Mouse (Mus musculus) heart, embryonic 12.5 days (tissue): ENCODE measurements around the gene Scgb3a1. TPM values are rescaled to one million over a fixed set of nuclear protein-coding genes. Genes with fewer than 3 reads are reported as not detected.

Experiments
- ATAC-seq: fragments of 200-750 bp; cut with Nextera tagmentation; 2 replicates; pipeline ENCODE4 v1.8.0; 2017; ENCODE audit warnings: moderate TSS enrichment, moderate library complexity; ENCODE audit not compliant: insufficient number of reproducible peaks, low FRiP score
- H3K27ac ChIP-seq: fragments of 300-500 bp; sonication (generic); 2 replicates; pipeline ENCODE4 v1.5.1; 2016; ENCODE audit warnings: mild to moderate bottlenecking, moderate library complexity; ENCODE audit not compliant: poor library complexity, severe bottlenecking
- H3K27me3 ChIP-seq: fragments of 300-500 bp; sonication (generic); replicated peaks from 2 replicates; pipeline ENCODE4 v1.6.1; 2016; ENCODE audit warnings: mild to moderate bottlenecking, moderate library complexity
- H3K36me3 ChIP-seq: fragments of 300-500 bp; sonication (generic); 2 replicates; pipeline ENCODE4 v1.6.1; 2016; ENCODE audit warnings: mild to moderate bottlenecking, moderate library complexity
- H3K4me1 ChIP-seq: fragments of 300-500 bp; sonication (generic); replicated peaks from 2 replicates; pipeline ENCODE4 v1.6.1; 2016; ENCODE audit warnings: mild to moderate bottlenecking
- H3K4me2 ChIP-seq: fragments of 300-500 bp; sonication (generic); 2 replicates; pipeline ENCODE4 v1.6.1; 2016; ENCODE audit warnings: mild to moderate bottlenecking, moderate library complexity
- H3K4me3 ChIP-seq: fragments of 300-500 bp; sonication (generic); 2 replicates; pipeline ENCODE4 v1.5.1; 2016; ENCODE audit warnings: mild to moderate bottlenecking
- H3K9ac ChIP-seq: fragments of 300-500 bp; sonication (generic); 2 replicates; pipeline ENCODE4 v1.6.1; 2016; ENCODE audit warnings: mild to moderate bottlenecking, moderate library complexity
- H3K9me3 ChIP-seq: fragments of 300-500 bp; sonication (generic); replicated peaks from 2 replicates; pipeline ENCODE4 v1.6.1; 2016; ENCODE audit warnings: mild to moderate bottlenecking, moderate library complexity
- WGBS: fragments of 180-500 bp; shearing (Covaris S2); methylation state at CpG from one replicate; pipeline ENCODE4 v1.1.7; 2016; 5-methylcytosine and 5-hydroxymethylcytosine counted together
- polyA plus RNA-seq: library from polyadenylated mRNA; unstranded; fragments of >200 nt; fragmentation: Nextera tagmentation; extraction: Ambion mirVana; gene quantifications from 2 replicates; pipeline ENCODE4 v1.2.1, GENCODE M21; 2016

Scgb3a1 gene
- 0.40 TPM in 1 of 2 replicates, not detected in the other for polyA plus RNA-seq

GRCm38 (mm10) chr11:49663310-49663709 is at the start of gene Scgb3a1:
Gene Scgb3a1 (plus strand): TSS chr11:49663610.
- H3K27ac ChIP-seq = no peak within 1 kb of the TSS
- peaks cover 5% of the 10 kb centered on the region for H3K36me3 ChIP-seq
- no peak for ATAC-seq
- no peak within 1 kb of the TSS for H3K4me2 ChIP-seq
- H3K4me1 ChIP-seq = peaks cover 22% of the 10 kb centered on the region
- no peaks in the 10 kb centered on the region for H3K27me3 ChIP-seq
- H3K9ac ChIP-seq = no peak within 1 kb of the TSS
- no peak within 1 kb of the TSS for H3K4me3 ChIP-seq
- no peaks in the 10 kb centered on the region for H3K9me3 ChIP-seq
- 70% methylated on average over 5 of the region's 5 CpGs for WGBS

DNA sequence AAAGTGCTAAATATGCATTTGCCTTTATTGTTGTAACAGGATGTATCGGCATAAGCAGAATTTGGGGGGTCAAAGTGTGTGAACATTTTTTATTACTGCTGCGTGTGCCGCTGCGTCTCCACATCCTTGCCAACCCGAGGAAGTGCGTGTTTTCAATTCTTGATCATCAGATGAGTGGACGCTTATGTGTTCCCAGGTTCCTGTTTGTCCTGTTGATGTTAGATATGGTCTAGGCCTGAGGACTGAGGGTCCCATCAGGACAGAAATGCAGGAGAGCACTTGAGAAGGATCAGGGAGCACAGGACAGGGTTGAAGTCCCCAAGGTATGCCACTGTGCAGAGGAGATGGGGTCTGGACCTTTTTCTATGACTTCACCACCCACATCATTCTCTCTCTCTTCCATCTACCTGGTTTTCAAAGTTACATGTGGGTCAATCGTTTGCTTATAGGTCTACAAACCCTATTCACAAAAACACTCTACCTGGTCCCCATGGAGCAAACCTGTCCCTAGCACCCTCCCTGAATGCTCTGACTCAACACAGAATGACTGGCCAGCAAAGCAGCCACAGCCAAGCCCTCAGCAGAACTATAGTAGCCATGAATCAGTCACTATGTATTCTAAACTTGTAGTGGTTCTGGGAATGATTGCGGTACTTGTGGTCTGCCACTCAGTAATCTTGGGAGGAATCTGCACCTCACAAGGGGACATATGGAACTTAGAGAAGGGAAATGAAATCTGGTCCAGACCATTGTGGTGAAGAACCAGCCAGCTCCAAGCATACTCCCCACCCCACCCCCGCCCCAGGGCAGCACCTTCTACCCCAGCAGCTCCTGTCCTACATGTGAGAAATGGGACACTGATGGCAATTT is 47.3 kb upstream of the Scgb3a1 start:
- H3K4me2 ChIP-seq = no peak overlapping the region
- no peak for ATAC-seq
- H3K9me3 ChIP-seq = no peaks in the 10 kb centered on the region
- 79% methylated on average over 10 of the region's 10 CpGs for WGBS
- no peak overlapping the region for H3K27ac ChIP-seq
- H3K36me3 ChIP-seq = no peaks in the 10 kb centered on the region
- peaks cover 28% of the 10 kb centered on the region for H3K4me1 ChIP-seq
- no peak overlapping the region for H3K9ac ChIP-seq
- H3K4me3 ChIP-seq = no peak overlapping the region
- peaks cover 35% of the 10 kb centered on the region for H3K27me3 ChIP-seq

DNA sequence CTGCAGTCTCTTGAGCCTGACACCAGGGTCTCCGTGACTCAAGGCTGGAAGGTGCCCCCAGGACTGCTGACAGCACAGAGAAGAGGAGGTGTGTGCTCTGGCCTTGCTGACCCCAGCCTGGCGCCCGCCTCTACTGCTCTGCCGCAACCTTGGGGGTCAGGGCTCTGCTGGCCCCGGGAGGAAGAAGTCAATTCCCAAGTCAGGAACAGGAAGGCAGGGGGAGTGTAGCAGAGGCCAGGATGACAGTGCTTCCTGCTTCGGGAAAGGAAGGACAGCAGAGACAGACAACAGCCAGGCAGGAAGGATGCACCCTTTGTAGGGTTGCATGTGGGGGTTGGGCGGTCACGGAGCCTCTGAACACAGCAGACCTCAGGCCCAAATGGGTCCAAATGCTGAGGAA is 44.9 kb upstream of the Scgb3a1 start:
- Histone ChIP-seq H3K9me3 (no peaks in the 10 kb centered on the region), H3K27ac (no peak overlapping the region), H3K9ac (no peak overlapping the region), H3K4me1 (peaks cover 12% of the 10 kb centered on the region), H3K4me3 (no peak overlapping the region), H3K36me3 (no peaks in the 10 kb centered on the region), H3K4me2 (no peak overlapping the region), H3K27me3 (peaks cover 35% of the 10 kb centered on the region)
- ATAC-seq = no peak
- 62% methylated on average over 8 of the region's 8 CpGs for WGBS

- 80% methylated on average over 5 of the region's 5 CpGs for WGBS
- Histone ChIP-seq H3K27ac (no peak overlapping the region), H3K4me2 (no peak overlapping the region), H3K36me3 (peaks cover 10% of the 10 kb centered on the region; the same call in 1 of the 2 replicates), H3K9ac (no peak overlapping the region), H3K9me3 (no peaks in the 10 kb centered on the region), H3K27me3 (peaks cover 14% of the 10 kb centered on the region; the same call in 1 of the 2 replicates), H3K4me1 (peaks cover 9% of the 10 kb centered on the region; the same call in 1 of the 2 replicates), H3K4me3 (no peak overlapping the region)
- no peak for ATAC-seq
Measured at GRCm38 (mm10) chr11:49621953-49622352, 41.5 kb upstream of the Scgb3a1 start.

- ATAC-seq = no peak
- Histone ChIP-seq H3K4me2 (no peak overlapping the region), H3K9ac (no peak overlapping the region), H3K4me3 (no peak overlapping the region), H3K36me3 (peaks cover 10% of the 10 kb centered on the region), H3K4me1 (no peaks in the 10 kb centered on the region), H3K27ac (no peak overlapping the region), H3K27me3 (peaks cover 9% of the 10 kb centered on the region; the same call in 1 of the 2 replicates), H3K9me3 (no peaks in the 10 kb centered on the region)
- WGBS = 81% methylated on average over 3 of the region's 3 CpGs
Measured at GRCm38 (mm10) chr11:49624156-49624555, 39.3 kb upstream of the Scgb3a1 start.

DNA sequence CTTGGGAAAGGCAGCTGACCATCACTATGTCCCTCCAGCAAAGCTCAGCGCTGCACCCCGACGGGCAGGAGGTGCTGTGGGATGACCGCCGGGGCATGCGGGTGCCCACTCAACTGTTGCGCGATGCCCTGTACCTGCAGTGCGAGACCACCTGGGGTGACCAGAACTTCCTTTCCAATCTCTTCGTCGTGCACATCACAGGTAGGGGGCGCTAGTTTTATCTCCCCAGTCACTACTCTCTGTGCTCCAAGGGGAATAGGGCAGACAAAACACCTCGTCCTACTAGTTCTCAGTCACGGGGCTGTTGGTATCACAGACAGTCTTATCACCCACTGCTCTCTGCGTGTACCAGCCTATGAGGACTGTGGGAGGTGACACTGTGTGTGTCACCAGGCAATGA is 37.5 kb upstream of the Scgb3a1 start:
- Histone ChIP-seq H3K36me3 (peaks cover 10% of the 10 kb centered on the region), H3K4me3 (no peak overlapping the region), H3K27me3 (peaks cover 14% of the 10 kb centered on the region; the same call in 1 of the 2 replicates), H3K4me2 (no peak overlapping the region), H3K9me3 (no peaks in the 10 kb centered on the region), H3K27ac (no peak overlapping the region), H3K9ac (no peak overlapping the region), H3K4me1 (no peaks in the 10 kb centered on the region)
- 60% methylated on average over 15 of the region's 15 CpGs for WGBS
- ATAC-seq = no peak

DNA sequence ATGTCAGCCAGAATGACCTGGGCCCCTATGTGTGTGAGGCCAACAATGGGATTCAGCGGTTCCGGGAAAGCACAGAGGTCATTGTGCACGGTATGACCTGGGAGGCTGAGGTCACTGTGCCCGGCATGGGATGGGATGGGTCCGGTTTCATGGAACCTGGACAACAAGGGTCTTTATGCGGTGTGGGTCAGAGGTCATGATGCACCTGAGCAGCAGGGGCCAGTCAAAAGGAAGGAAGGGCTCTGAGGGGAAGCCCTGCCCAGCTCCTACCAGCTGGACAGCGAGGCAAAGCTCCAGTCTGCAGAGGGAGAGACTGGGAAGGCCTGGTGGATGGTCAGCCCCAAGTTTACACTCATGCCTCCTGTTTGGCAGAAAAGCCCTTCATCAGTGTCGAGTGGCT is 36.7 kb upstream of the Scgb3a1 start:
- Histone ChIP-seq H3K4me3 (no peak overlapping the region), H3K27me3 (peaks cover 8% of the 10 kb centered on the region; the same call in 1 of the 2 replicates), H3K36me3 (peaks cover 10% of the 10 kb centered on the region), H3K4me2 (no peak overlapping the region), H3K4me1 (0 out of 2 replicates have a peak, but pooled peaks cover under 1% of the 10 kb centered on the region), H3K27ac (no peak overlapping the region), H3K9ac (no peak overlapping the region), H3K9me3 (no peaks in the 10 kb centered on the region)
- no peak for ATAC-seq
- 78% methylated on average over 8 of the region's 8 CpGs for WGBS

DNA sequence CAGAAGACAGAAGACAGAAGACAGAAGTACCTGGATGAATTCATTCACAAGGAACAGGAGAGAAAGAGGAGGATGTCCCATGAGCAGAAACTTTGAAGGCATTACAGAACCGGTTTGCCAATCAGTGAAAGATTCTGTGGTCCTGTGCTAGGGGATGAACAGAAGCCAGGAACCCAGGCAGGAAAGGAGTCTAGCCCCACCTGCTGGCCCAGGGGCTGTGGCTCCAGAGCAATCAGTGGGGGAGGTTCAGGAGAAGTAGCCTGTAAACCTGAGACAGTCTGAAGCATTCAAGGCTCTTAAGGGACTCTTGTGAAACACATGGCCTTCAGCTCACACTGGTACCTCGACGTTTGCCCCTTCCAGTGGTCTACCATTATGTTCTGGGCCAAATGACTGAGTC is 32.3 kb upstream of the Scgb3a1 start:
- Histone ChIP-seq H3K27me3 (peaks cover 45% of the 10 kb centered on the region), H3K9me3 (no peaks in the 10 kb centered on the region), H3K9ac (no peak overlapping the region), H3K4me2 (no peak overlapping the region), H3K4me3 (no peak overlapping the region), H3K27ac (no peak overlapping the region), H3K4me1 (peaks cover 12% of the 10 kb centered on the region; the same call in 1 of the 2 replicates), H3K36me3 (peaks cover under 1% of the 10 kb centered on the region; the same call in 1 of the 2 replicates)
- 24% methylated on average over 3 of the region's 3 CpGs for WGBS
- ATAC-seq = no peak

DNA sequence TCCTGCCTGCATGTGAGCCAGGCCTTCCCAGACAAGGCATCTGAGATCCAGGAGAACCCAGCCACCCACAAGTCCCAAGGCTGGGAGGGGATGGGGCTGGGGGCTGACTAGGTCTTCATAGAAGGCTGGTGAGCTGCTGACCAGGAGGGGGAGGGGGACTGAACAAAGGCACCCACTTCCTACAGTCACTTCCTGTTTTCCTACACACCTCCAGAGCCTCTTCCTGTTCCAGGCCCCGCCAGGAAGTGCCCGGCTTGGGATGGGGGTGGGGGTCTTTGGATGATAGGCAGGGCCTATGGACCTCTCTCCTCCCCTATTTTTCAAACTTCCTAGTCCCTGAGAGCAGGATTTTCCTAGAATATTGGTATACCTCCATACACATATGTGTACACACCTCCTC is 31.2 kb upstream of the Scgb3a1 start:
- no peaks in the 10 kb centered on the region; the same call in 1 of the 2 replicates for H3K36me3 ChIP-seq
- H3K9ac ChIP-seq = no peak overlapping the region
- ATAC-seq = no peak
- H3K27me3 ChIP-seq = peaks cover 56% of the 10 kb centered on the region
- H3K4me1 ChIP-seq = peaks cover 20% of the 10 kb centered on the region; the same call in 1 of the 2 replicates
- H3K4me2 ChIP-seq = no peak overlapping the region
- no peak overlapping the region for H3K27ac ChIP-seq
- no peaks in the 10 kb centered on the region for H3K9me3 ChIP-seq
- H3K4me3 ChIP-seq = no peak overlapping the region
- 63% methylated on average over 2 of the region's 2 CpGs for WGBS

GRCm38 (mm10) chr11:49634101-49634500 is 29.3 kb upstream of the Scgb3a1 start:
- Histone ChIP-seq H3K4me2 (peak overlapping the region; percentile 45), H3K27me3 (peaks cover 71% of the 10 kb centered on the region), H3K36me3 (peaks cover 5% of the 10 kb centered on the region), H3K9me3 (no peaks in the 10 kb centered on the region), H3K4me1 (peaks cover 20% of the 10 kb centered on the region; the same call in 1 of the 2 replicates), H3K4me3 (0 out of 2 replicates have a peak overlapping the region, but pooled peaks have one; percentile 3), H3K9ac (no peak overlapping the region), H3K27ac (no peak overlapping the region)
- WGBS = 24% methylated on average over 22 of the region's 22 CpGs
- no peak for ATAC-seq

GRCm38 (mm10) chr11:49635671-49636070 is 27.7 kb upstream of the Scgb3a1 start:
- Histone ChIP-seq H3K4me2 (no peak overlapping the region), H3K4me1 (peaks cover 20% of the 10 kb centered on the region; the same call in 1 of the 2 replicates), H3K9ac (no peak overlapping the region), H3K36me3 (peaks cover 5% of the 10 kb centered on the region), H3K27me3 (peaks cover 64% of the 10 kb centered on the region), H3K4me3 (no peak overlapping the region), H3K27ac (no peak overlapping the region), H3K9me3 (no peaks in the 10 kb centered on the region)
- ATAC-seq = no peak
- 62% methylated on average over 6 of the region's 6 CpGs for WGBS
